Mouse (Mus musculus): ENCODE data around the gene Tbx15. TPM values are rescaled to one million over a fixed set of nuclear protein-coding genes. Genes with fewer than 3 reads are reported as not detected.

Gene Tbx15
- polyA plus RNA-seq, 1 experiment from 2014 or later = 0.24 TPM

- Histone ChIP-seq H3K36me3 (ENCODE audit: control insufficient read depth, insufficient read depth, low read length) (no peaks in the 10 kb centered on the region), H3K27ac (replicated peaks in 1 of 2; ENCODE audit: control insufficient read depth in 1 of 2, insufficient read depth in 1 of 2, low read depth in 2 of 2, low read length in 2 of 2) (no peak overlapping the region), H3K4me2 (ENCODE audit: low read length) (no peak overlapping the region), H3K9ac (ENCODE audit: low read length) (no peak overlapping the region), H3K4me3 (ENCODE audit: control insufficient read depth in 1 of 2, insufficient read depth in 1 of 2, low read depth in 1 of 2, low read length in 2 of 2) (no peak overlapping the region), H3K9me3 (ENCODE audit: control insufficient read depth, low read length) (no peaks in the 10 kb centered on the region), H3K27me3 (ENCODE audit: control insufficient read depth, insufficient read depth, low read length) (no peaks in the 10 kb centered on the region), H3K4me1 (ENCODE audit: control insufficient read depth in 2 of 2, insufficient read depth in 2 of 2, low read length in 2 of 2) (no peaks in the 10 kb centered on the region)
- WGBS = 76% methylated on average over 2 of the region's 2 CpGs
- ATAC-seq (ENCODE audit: insufficient number of reproducible peaks, insufficient read depth, low FRiP score, low read depth) = no peak
These were observed 60.7 kb downstream of the Tbx15 start for GRCm38 (mm10) chr3:99300846-99301245.

GRCm38 (mm10) chr3:99310877-99311276 lies 70.7 kb downstream of the Tbx15 start:
- Histone ChIP-seq H3K4me2 (ENCODE audit: low read length) (no peak overlapping the region), H3K9ac (ENCODE audit: low read length) (no peak overlapping the region), H3K9me3 (ENCODE audit: control insufficient read depth, low read length) (no peaks in the 10 kb centered on the region), H3K4me1 (ENCODE audit: control insufficient read depth in 2 of 2, insufficient read depth in 2 of 2, low read length in 2 of 2) (no peaks in the 10 kb centered on the region), H3K27ac (replicated peaks in 1 of 2; ENCODE audit: control insufficient read depth in 1 of 2, insufficient read depth in 1 of 2, low read depth in 2 of 2, low read length in 2 of 2) (no peak overlapping the region), H3K4me3 (ENCODE audit: control insufficient read depth in 1 of 2, insufficient read depth in 1 of 2, low read depth in 1 of 2, low read length in 2 of 2) (no peak overlapping the region), H3K36me3 (ENCODE audit: control insufficient read depth, insufficient read depth, low read length) (no peaks in the 10 kb centered on the region), H3K27me3 (ENCODE audit: control insufficient read depth, insufficient read depth, low read length) (no peaks in the 10 kb centered on the region)
- 38% methylated on average over 2 of the region's 2 CpGs for WGBS
- ATAC-seq (ENCODE audit: insufficient number of reproducible peaks, insufficient read depth, low FRiP score, low read depth) = no peak

DNA sequence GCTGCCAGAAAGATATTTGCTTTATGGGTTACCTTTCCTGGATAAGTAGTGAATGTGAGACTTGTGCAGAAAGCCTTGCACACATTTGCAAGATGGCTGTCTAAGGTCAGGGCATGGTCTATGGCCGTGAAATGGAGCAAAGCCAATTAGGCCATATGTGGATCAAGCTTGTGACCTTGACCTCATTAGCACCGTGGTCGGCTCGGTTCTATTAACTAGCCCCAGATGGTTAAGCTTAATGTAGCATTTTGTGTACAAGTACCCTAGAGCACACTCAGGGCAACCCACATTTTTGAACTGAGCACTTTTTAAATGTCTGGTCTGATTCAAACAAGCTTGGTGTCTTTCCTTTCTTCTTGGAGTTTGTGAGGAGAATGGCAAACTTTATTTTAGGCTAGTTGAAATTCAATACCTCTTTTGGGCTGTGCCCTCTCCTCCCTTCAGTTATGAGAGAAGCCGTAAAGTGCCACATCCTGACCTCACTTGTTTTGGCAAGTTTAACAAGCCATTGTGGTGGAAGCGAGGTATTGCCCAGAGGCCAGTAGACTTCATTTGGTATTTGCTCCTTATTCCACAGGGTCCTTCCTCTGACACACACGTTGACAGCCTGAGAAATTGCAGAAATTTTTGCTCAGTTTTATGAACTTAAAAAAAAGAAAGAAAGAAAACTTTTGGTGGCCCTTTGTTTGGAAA lies 71.9 kb downstream of the Tbx15 start:
- H3K9ac ChIP-seq (ENCODE audit: low read length) = no peak overlapping the region
- no peak for ATAC-seq (ENCODE audit: insufficient number of reproducible peaks, insufficient read depth, low FRiP score, low read depth)

GRCm38 (mm10) chr3:99322345-99322744 lies 82.2 kb downstream of the Tbx15 start:
- H3K27ac ChIP-seq (replicated peaks in 1 of 2; ENCODE audit: control insufficient read depth in 1 of 2, insufficient read depth in 1 of 2, low read depth in 2 of 2, low read length in 2 of 2) = no peak overlapping the region
- H3K27me3 ChIP-seq (ENCODE audit: control insufficient read depth, insufficient read depth, low read length) = no peaks in the 10 kb centered on the region
- no peak overlapping the region for H3K4me2 ChIP-seq (ENCODE audit: low read length)
- 88% methylated on average over 2 of the region's 2 CpGs for WGBS
- H3K4me3 ChIP-seq (ENCODE audit: control insufficient read depth in 1 of 2, insufficient read depth in 1 of 2, low read depth in 1 of 2, low read length in 2 of 2) = no peak overlapping the region
- no peaks in the 10 kb centered on the region for H3K4me1 ChIP-seq (ENCODE audit: control insufficient read depth in 2 of 2, insufficient read depth in 2 of 2, low read length in 2 of 2)
- no peaks in the 10 kb centered on the region for H3K36me3 ChIP-seq (ENCODE audit: control insufficient read depth, insufficient read depth, low read length)
- no peak for ATAC-seq (ENCODE audit: insufficient number of reproducible peaks, insufficient read depth, low FRiP score, low read depth)
- no peak overlapping the region for H3K9ac ChIP-seq (ENCODE audit: low read length)
- no peaks in the 10 kb centered on the region for H3K9me3 ChIP-seq (ENCODE audit: control insufficient read depth, low read length)

More for the DNA sequence above, 71.9 kb downstream of the Tbx15 start:
- Histone ChIP-seq H3K9me3 (ENCODE audit: control insufficient read depth, low read length) (no peaks in the 10 kb centered on the region), H3K27me3 (ENCODE audit: control insufficient read depth, insufficient read depth, low read length) (no peaks in the 10 kb centered on the region), H3K27ac (replicated peaks in 1 of 2; ENCODE audit: control insufficient read depth in 1 of 2, insufficient read depth in 1 of 2, low read depth in 2 of 2, low read length in 2 of 2) (no peak overlapping the region), H3K4me2 (ENCODE audit: low read length) (no peak overlapping the region), H3K4me1 (ENCODE audit: control insufficient read depth in 2 of 2, insufficient read depth in 2 of 2, low read length in 2 of 2) (no peaks in the 10 kb centered on the region), H3K36me3 (ENCODE audit: control insufficient read depth, insufficient read depth, low read length) (no peaks in the 10 kb centered on the region), H3K4me3 (ENCODE audit: control insufficient read depth in 1 of 2, insufficient read depth in 1 of 2, low read depth in 1 of 2, low read length in 2 of 2) (no peak overlapping the region)
- 64% methylated on average over 7 of the region's 7 CpGs for WGBS

DNA sequence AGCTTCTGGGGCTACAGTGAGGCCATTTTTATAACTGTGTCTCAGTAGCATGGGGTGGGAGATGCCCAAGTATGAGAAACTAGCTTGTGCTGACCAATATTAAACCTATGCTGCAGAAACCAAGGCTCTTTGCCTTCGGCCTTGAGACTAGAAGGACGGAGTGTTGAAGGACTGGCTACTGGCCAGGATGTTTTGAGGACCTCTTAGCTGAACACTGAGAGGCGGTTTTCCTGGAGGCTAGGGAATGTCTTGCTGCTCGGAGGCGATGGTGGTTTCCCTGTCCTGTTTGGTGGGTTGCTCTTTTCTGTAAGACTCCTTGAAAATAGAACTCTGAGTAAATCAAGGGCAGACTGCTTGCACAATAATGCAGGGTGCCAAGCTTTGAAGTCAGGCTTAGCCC lies 89.1 kb downstream of the Tbx15 start:
- Histone ChIP-seq H3K4me2 (ENCODE audit: low read length) (no peak overlapping the region), H3K27me3 (ENCODE audit: control insufficient read depth, insufficient read depth, low read length) (no peaks in the 10 kb centered on the region), H3K27ac (replicated peaks in 1 of 2; ENCODE audit: control insufficient read depth in 1 of 2, insufficient read depth in 1 of 2, low read depth in 2 of 2, low read length in 2 of 2) (no peak overlapping the region), H3K36me3 (ENCODE audit: control insufficient read depth, insufficient read depth, low read length) (no peaks in the 10 kb centered on the region), H3K9ac (ENCODE audit: low read length) (no peak overlapping the region), H3K9me3 (ENCODE audit: control insufficient read depth, low read length) (no peaks in the 10 kb centered on the region), H3K4me3 (ENCODE audit: control insufficient read depth in 1 of 2, insufficient read depth in 1 of 2, low read depth in 1 of 2, low read length in 2 of 2) (no peak overlapping the region), H3K4me1 (ENCODE audit: control insufficient read depth in 2 of 2, insufficient read depth in 2 of 2, low read length in 2 of 2) (no peaks in the 10 kb centered on the region)
- no peak for ATAC-seq (ENCODE audit: insufficient number of reproducible peaks, insufficient read depth, low FRiP score, low read depth)
- WGBS = 73% methylated on average over 5 of the region's 5 CpGs

DNA sequence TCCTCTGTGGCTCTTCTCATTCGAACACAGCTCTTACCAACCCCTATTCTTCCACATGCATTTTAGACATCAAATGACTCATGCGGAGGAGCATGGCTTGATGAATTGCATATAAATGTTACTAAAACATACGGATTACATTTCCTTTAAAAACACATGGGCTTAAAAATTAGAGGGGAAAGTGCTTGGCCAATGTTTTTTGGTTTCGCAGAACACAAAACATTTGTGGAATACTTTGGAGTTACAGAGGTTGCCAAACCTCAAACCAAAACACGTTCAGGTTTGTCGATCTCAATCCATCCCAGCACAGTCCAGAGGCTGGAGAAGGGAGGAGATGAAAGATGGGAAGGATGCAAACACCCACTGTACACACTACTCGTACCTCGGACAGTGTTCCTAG lies 90.9 kb downstream of the Tbx15 start:
- Histone ChIP-seq H3K4me2 (ENCODE audit: low read length) (no peak overlapping the region), H3K9ac (ENCODE audit: low read length) (no peak overlapping the region), H3K4me1 (ENCODE audit: control insufficient read depth in 2 of 2, insufficient read depth in 2 of 2, low read length in 2 of 2) (no peaks in the 10 kb centered on the region), H3K27ac (replicated peaks in 1 of 2; ENCODE audit: control insufficient read depth in 1 of 2, insufficient read depth in 1 of 2, low read depth in 2 of 2, low read length in 2 of 2) (no peak overlapping the region), H3K27me3 (ENCODE audit: control insufficient read depth, insufficient read depth, low read length) (no peaks in the 10 kb centered on the region), H3K9me3 (ENCODE audit: control insufficient read depth, low read length) (no peaks in the 10 kb centered on the region), H3K36me3 (ENCODE audit: control insufficient read depth, insufficient read depth, low read length) (no peaks in the 10 kb centered on the region), H3K4me3 (ENCODE audit: control insufficient read depth in 1 of 2, insufficient read depth in 1 of 2, low read depth in 1 of 2, low read length in 2 of 2) (no peak overlapping the region)
- no peak for ATAC-seq (ENCODE audit: insufficient number of reproducible peaks, insufficient read depth, low FRiP score, low read depth)
- 80% methylated on average over 8 of the region's 8 CpGs for WGBS

DNA sequence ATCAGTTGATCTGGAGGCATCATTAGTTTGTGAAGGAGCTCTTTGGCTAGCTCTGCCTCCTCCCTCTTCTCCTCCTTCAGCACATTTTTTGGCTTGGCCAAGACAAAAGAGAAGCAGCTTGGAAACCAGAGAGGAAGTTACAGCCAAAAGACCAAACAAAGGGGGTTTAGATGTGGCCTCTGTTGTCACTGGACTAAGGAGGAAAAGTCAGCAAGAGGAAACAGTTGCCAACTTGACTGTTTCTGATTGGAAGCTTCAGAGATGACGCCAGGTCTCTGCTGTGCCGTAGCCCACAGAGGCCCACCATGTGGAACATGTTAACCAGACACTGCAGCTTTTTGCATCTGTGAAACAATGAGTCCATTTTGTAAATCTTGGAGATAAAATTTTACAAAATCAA lies 96.7 kb downstream of the Tbx15 start:
- H3K4me1 ChIP-seq (ENCODE audit: control insufficient read depth in 2 of 2, insufficient read depth in 2 of 2, low read length in 2 of 2) = peaks cover 0 to 4% of the 10 kb centered on the region in 2 experiments; a peak in 1 of 4 replicates
- no peak overlapping the region for H3K27ac ChIP-seq (replicated peaks in 1 of 2; ENCODE audit: control insufficient read depth in 1 of 2, insufficient read depth in 1 of 2, low read depth in 2 of 2, low read length in 2 of 2)
- no peaks in the 10 kb centered on the region for H3K27me3 ChIP-seq (ENCODE audit: control insufficient read depth, insufficient read depth, low read length)
- no peak overlapping the region for H3K4me3 ChIP-seq (ENCODE audit: control insufficient read depth in 1 of 2, insufficient read depth in 1 of 2, low read depth in 1 of 2, low read length in 2 of 2)
- 0 out of 2 replicates have a peak, but pooled peaks cover 3% of the 10 kb centered on the region for H3K9me3 ChIP-seq (ENCODE audit: control insufficient read depth, low read length)
- H3K36me3 ChIP-seq (ENCODE audit: control insufficient read depth, insufficient read depth, low read length) = no peaks in the 10 kb centered on the region
- ATAC-seq (ENCODE audit: insufficient number of reproducible peaks, insufficient read depth, low FRiP score, low read depth) = no peak
- no peak overlapping the region for H3K4me2 ChIP-seq (ENCODE audit: low read length)
- 78% methylated on average over 2 of the region's 2 CpGs for WGBS
- no peak overlapping the region for H3K9ac ChIP-seq (ENCODE audit: low read length)

GRCm38 (mm10) chr3:99338756-99339155 lies 98.6 kb downstream of the Tbx15 start:
- no peak overlapping the region for H3K4me2 ChIP-seq (ENCODE audit: low read length)
- H3K27ac ChIP-seq (replicated peaks in 1 of 2; ENCODE audit: control insufficient read depth in 1 of 2, insufficient read depth in 1 of 2, low read depth in 2 of 2, low read length in 2 of 2) = no peak overlapping the region
- H3K27me3 ChIP-seq (ENCODE audit: control insufficient read depth, insufficient read depth, low read length) = no peaks in the 10 kb centered on the region
- ATAC-seq (ENCODE audit: insufficient number of reproducible peaks, insufficient read depth, low FRiP score, low read depth) = no peak
- no peaks in the 10 kb centered on the region for H3K36me3 ChIP-seq (ENCODE audit: control insufficient read depth, insufficient read depth, low read length)
- H3K9me3 ChIP-seq (ENCODE audit: control insufficient read depth, low read length) = 0 out of 2 replicates have a peak, but pooled peaks cover 3% of the 10 kb centered on the region
- H3K9ac ChIP-seq (ENCODE audit: low read length) = no peak overlapping the region
- peaks cover 0 to 4% of the 10 kb centered on the region in 2 experiments; a peak in 1 of 4 replicates for H3K4me1 ChIP-seq (ENCODE audit: control insufficient read depth in 2 of 2, insufficient read depth in 2 of 2, low read length in 2 of 2)
- H3K4me3 ChIP-seq (ENCODE audit: control insufficient read depth in 1 of 2, insufficient read depth in 1 of 2, low read depth in 1 of 2, low read length in 2 of 2) = no peak overlapping the region
- 18% methylated on average over 1 of the region's 1 CpGs for WGBS
